Mouse (Mus musculus): ENCODE results near the gene Ppp3r2.

The Ppp3r2 gene

DNA sequence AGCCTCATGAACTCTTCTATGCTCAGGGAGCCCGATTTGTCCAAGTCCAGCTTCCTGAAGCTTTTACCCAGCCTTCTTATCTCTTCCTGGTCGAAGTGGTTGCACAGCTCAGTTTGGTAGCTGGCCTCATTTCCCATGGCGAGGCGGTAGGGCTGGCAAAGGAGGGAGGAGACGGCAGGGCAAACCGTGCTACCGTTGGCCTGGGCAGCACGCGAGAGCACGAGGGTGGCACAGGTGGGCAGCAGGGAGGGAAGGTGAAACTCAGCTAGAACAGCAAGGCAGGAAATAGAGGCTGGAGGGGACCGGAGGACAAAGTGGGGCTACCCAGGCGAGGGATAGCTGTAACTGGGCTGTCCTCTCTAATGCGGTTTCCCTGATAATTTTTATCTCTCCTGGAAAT, at the start of gene Ppp3r2:
Ppp3r2 (minus strand) TSS at position 213 of the 400 bp plus-strand sequence.
- DNase-seq, result no peak

DNA sequence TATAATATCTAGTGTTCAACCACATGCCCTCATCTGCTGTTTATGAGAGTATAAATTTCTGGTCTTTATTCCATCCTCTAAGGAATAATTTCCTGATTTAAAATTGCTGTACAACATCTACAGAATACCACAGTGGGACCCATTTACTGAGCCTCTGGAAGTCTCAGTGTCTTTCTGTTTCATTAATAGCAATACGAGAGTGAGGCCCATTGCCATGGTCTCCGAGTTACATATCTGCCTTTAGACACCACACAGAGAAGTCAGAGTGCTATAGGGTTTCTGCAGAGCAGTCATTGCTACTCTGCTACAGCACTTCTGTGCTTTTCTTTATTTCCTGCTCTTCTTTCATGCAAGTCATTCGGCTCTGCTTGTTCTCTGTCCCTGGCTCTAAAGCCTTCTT, 47.5 kb upstream of the Ppp3r2 start:
- DNase-seq, result no peak

DNA sequence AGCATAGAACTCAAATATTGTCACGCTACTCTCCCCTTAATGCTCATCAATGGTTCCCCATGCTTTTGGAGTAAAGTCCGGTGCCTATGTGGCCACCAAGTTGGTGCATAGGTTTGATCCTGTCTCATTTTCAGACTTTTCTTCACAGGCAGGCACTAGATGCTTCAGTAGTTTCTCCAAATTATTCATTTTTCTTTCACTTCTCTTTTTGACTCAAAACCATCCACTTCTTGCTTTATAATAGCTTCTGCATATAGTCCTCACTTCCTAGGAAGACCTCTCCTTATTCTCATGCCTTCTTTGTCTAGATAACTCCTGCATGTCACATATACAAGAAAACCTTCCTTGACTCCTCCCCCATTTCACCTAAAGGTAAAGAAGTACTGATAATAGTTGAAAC, 42.1 kb upstream of the Ppp3r2 start:
- no peak for DNase-seq

DNA sequence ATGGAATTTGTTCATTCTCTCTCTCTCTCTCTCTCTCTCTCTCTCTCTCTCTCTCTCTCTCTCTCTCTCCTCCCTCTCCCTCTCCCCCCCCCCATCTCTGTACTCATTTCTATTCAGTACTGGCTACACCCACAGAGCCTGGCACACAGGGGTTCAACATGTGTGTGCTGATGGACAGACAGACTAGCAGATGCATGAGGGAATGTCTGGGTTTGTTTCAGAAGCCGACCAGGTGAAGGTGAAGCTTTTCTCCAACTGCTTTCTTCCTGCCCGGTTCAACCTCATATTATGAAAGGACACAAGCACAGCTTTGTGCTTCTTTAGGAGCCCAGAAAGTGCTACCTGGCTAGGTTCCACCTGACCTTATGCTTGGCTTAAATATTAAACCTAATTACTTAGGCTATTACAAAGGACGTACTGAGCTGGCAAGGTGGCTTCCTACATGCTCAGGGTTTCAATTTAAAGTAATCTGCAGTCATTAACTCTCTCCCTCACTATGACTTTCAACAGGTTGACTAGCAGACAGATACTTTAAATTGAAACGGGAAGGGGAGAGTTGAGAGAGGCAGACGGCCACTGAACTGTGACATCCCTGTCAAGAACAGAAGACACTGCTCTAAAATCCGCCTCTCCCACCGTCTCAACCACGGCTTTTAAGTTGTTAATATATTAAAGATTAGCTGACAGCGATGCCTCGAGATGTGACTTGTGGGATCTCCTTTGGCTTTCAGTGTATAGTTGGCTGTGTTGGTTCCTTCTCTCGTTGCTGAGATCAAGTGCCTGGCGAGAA, 9.8 kb upstream of the Ppp3r2 start:
- peak; percentile 5 to 26 for DNase-seq

DNA sequence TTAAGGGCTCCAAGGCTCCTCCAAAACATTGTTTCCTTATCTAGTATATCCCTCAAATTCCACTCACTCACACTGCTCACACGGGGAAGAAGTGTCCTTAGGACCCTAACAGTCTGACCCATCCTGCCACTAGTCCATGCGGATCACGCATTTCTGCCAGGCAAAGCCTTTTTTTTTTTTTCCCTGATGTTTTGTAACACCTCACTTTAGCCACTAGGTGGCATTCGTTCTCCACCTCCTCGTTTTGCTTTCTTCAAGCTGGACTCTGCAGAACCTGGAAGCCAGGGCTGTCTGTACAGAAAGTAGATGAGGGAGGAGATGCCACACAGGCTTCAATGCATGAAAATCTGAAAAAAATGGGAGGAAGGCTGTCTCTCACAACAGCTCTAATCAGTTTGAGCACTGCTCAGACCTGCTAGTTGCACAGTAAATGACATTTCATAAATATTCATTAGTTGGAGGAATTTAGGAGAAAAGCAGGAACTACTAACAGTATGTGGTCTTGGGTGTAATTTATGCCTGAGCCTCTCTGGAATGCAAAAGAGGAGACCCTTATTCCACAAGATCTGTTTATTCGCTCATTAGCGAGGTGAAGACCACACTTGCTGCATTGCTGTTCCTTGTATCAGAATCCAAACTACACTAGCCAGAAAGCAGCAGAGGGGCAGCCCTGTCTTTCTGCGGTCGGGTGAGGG, 6.9 kb upstream of the Ppp3r2 start:
- DNase-seq, result peak; percentile 42 to 47

DNA sequence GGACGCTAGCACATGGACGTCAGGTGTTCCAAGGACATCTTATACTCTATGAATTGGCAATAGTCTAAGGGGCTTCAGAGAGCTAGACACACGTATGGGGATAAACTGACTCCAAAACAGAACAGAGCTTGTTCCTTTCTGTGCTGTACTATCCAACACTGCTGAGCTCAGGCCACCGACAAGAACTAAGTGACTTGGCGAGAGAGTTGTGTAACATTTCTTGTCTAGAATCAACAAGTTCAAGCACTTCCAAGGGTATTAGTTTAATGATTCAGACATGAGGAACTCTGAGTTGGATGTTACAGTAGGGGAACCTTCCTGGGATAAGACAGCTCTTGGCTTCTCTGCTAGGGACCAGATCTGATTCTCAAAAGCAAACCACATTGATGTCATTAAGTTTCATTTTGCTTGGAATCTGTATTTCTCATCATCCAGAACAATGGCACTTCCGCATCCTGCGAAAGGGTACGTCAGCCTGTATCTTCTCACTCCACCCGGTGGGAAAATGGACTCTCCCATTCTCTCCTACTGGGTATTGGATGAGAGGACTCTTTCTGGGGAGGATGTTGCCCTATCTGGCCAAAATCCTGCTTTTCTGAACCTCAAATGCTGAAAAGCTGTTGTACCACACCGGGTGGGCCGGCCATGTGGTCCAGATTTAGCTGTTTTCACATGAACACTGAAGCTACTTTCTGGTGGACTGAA, 1.5 kb downstream of the Ppp3r2 start:
- no peak for DNase-seq

DNA sequence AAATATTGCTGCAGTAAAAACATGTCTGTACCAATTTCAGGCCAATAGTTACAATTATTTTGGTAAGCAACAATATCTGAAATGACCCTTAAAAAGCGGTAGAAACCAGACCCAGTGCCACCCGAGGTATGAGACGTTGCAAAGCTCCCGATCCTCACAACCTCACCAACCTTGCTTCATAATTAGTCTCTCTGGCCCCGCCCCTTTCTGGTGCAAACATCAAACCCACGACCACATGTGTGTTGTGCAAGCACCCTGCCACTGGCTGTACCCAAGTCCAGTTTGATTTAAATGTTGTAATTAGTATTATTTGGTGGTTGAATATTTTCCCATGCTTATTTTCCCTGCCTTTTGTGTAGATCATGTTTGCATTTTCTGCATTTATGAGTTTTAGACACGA, 5.0 kb downstream of the Ppp3r2 start:
- no peak for DNase-seq

DNA sequence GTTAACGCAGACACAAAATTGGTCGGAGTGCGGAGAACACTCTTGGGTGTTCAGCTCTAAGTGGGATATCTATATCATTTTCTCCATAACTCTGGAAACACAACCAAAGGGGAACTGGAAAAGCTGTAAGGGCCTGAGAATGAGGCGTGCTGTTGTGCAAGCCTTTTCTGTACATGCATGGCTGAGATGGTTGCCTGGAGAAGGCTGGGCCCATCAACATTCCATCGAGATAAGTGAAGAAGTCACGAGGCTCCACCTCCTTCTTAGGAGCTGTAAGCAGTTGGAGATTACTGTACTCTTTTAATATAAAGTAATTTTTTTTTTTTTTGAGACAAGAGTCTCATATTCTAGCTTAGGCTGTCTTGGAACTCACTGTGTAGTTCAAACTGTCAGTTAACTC, 5.8 kb downstream of the Ppp3r2 start:
- no peak for DNase-seq

DNA sequence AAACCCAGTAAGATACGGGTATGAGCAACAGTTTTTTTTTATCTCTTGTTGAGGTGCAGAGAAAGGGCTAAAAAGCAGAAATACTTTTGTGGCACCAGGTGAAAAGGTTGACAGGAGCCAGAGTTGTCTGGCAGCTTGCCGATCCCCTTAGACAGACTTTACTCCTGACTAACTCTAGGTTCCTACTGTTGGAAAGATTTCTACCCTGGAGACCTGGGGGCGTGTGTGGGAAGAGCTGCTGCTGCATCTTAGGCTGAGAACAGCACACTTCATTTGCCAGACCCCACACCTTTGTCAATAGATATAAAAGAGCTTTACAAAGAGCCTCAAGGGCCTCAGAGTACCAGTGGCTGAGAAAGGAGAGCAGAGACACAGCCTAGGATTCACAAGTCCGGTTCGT, 17.0 kb downstream of the Ppp3r2 start:
- DNase-seq, result no peak

DNA sequence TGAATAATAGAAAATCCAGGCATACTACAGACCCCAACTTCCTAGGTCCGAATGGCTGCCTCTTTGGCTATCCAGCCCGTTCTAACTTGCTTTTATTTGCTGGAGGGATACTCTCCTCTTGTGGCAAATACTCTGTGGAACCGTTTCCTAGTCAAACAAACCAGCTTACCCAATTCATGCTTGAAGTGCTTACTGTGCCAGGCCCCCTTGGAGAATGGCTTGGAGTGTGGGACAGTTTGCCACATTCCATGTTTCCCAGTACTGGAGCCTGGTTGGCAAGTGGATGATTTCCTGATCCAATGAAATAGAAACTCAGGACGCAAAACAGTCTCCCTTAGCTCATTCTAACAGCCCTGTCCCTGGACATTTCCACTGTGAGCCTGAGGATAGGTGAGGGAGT, 19.6 kb downstream of the Ppp3r2 start:
- DNase-seq, result no peak

DNA sequence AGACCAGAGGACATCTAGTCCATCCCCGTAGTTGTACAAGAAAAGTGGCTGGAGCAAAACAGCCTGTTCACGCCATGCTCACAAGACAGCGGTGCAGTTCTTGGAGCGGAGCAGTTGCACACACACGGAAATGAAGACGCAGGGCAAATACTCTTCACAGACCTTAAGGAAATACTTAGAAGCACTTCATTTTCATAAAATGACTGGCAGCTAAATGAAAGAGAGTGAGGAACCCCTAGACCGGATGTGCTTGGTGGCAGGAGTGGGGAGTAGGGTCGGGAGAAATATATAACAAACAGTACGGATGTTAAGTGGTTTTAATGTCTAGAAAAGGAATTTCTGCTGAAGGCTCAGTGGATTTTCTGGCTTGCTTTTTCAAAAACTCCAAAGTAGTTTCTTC, 20.2 kb downstream of the Ppp3r2 start:
- no peak for DNase-seq

DNA sequence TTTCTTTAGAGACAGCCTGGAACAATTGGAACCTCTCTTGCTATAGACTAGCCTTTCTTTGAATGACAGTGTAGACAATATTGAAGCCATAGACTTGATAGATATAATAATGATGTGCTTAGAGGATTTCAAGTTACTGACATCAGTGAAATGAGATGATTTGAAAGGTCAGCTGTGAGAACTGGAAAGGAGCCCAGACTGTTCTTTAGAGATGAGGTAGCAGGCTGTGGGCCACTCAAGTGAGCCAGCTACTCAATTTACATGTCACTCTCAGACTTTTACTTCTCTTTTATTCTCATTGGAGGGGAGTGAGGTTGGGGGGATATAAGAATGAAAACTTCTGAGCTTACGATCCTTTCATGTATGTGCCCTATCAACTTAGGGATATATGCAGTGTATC, 22.4 kb downstream of the Ppp3r2 start:
- DNase-seq, result no peak

DNA sequence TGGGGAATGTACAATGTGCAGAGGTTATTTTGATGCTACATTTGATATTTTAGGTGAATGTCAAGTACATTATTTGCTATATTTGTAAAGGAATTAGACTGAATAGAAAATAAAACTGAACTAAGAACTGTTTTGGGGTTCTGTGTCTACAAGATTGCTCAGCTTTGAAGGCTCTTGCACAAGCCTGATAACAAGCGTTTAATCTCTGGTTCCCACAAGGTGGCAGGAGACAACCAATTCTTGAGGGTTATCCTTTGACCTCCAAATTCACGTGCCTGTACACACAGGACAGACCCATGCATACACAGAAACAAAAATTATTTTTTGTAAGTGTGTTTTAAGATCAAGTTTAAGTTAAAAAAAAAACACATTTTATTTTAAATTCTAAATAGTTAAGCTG, 41.9 kb downstream of the Ppp3r2 start:
- no peak for DNase-seq

DNA sequence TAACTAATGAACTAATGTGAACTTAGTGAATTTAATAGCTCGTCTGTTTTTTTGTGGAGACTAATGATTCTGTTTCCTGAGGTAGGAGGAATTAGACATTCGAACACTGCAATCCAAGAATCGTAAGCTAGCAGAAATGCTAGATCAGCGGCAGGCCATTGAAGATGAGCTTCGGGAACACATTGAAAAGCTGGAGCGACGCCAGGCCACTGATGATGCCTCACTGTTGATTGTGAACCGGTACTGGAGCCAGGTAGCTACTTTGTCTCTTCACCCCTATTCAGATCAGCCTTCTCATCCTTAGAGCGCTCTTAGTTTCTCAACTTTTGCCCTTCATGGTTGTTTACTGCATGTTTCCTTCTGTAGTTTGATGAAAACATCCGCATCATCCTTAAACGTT, 44.0 kb downstream of the Ppp3r2 start:
- DNase-seq, result no peak

DNA sequence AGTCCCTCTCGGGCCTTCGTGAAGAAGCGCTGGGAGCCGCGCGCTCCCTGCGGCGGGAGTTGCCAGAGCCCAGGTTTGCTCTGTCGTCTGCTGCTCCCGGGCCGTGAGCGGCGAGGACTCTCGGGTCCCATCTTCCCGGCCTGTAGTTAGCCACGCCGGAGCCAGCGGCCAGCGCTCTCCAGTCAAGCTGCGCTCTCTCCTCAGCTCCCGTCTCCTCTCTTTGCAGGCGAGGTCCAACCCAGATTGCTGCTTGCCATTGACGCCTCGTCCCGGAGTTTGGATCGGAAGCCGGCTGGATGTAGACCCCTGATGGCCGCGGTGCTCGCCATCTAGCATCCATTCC, 49.7 kb downstream of the Ppp3r2 start:
- no peak for DNase-seq

DNA sequence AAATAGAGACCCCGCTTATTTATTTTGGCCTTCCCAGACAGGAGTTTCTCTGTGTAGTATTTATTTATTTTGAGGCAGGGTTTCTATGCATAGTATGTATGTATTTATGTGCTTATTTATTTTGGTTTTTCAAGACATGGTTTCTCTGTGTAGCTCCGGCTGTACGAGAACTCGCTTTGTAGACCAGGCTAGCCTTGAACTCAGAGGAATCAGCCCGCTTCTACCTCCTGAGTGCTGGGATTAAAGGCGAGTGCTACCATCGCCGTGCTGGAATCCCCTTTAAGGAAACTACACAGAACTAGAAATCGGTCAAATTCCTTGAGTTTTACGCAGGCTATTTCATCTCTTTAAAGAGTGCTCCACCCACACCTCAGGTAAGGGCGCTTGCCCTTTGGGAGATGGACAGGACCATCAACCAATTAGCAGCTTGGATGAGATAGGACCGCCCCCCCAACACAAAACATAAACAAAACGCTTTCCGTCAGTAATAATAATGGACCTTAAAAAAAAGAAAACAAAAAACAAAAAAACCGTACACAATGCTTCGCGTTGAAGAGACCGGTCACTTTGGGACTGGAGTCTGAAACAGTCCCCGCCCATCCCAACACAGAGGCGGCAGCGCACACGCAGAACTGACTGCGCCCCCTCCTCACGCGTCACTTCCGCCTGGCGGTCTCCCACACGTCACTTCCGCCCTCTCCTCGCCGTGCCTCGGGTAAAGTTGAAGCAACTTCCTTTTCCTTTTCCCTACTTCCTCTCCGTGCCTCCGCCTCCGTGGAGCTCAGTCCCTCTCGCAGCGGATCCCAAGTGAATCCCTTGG, 50.3 kb downstream of the Ppp3r2 start, which contains the start of gene Rnf20:
Rnf20 (plus strand) TSS at position 688 of the 820 bp plus-strand sequence.
- peak; percentile 96 to 97 for DNase-seq

DNA sequence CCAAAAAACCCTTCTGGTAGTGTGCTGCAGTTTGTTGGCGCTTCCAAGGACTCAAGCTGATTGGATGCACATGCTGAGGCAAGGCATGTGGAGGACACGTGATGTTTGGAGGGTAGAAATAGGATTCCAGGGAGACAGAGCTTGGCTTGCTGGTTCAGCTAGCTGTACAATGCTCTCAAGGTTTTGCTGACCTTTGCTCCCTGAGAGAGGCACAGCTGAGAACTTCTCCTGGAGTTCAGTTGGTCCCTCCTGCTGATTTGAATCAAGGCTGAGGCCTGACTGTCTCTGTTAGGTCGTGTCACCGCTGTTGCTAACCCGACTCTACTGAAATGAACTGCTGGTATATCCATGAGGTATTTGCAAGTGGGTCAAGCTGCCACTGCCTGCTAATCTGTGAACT, 52.9 kb downstream of the Ppp3r2 start:
- DNase-seq, result no peak
